Mouse (Mus musculus): ENCODE data around the gene Maml3. TPM values are rescaled to one million over a fixed set of nuclear protein-coding genes. Genes with fewer than 3 reads are reported as not detected.

Gene Maml3
- polyA plus RNA-seq, 1 experiment, result 4.8 TPM

GRCm38 (mm10) chr3:51830821-51831429, 274.0 kb downstream of the Maml3 start:
- DNase-seq (ENCODE audit: low spot score), result no peak

- no peak for DNase-seq (ENCODE audit: low spot score)
Measured at GRCm38 (mm10) chr3:51825530-51825929, 279.3 kb downstream of the Maml3 start.

- DNase-seq (ENCODE audit: low spot score), result no peak
Measured at GRCm38 (mm10) chr3:51824506-51824905, 280.4 kb downstream of the Maml3 start.

GRCm38 (mm10) chr3:51821551-51821950, 283.3 kb downstream of the Maml3 start:
- no peak for DNase-seq (ENCODE audit: low spot score)

- DNase-seq (ENCODE audit: low spot score), result no peak
Measured at GRCm38 (mm10) chr3:51819109-51819508, 285.8 kb downstream of the Maml3 start.

- no peak for DNase-seq (ENCODE audit: low spot score)
Measured at GRCm38 (mm10) chr3:51817919-51818318, 287.0 kb downstream of the Maml3 start.

- no peak for DNase-seq (ENCODE audit: low spot score)
Measured at GRCm38 (mm10) chr3:51817329-51817728, 287.5 kb downstream of the Maml3 start.

GRCm38 (mm10) chr3:51816517-51817285, 288.2 kb downstream of the Maml3 start:
- DNase-seq (ENCODE audit: low spot score), result no peak

GRCm38 (mm10) chr3:51814073-51814472, 290.8 kb downstream of the Maml3 start:
- DNase-seq (ENCODE audit: low spot score), result no peak

GRCm38 (mm10) chr3:51813186-51813585, 291.7 kb downstream of the Maml3 start:
- no peak for DNase-seq (ENCODE audit: low spot score)

GRCm38 (mm10) chr3:51810731-51811130, 294.1 kb downstream of the Maml3 start:
- DNase-seq (ENCODE audit: low spot score), result no peak

- no peak for DNase-seq (ENCODE audit: low spot score)
Measured at GRCm38 (mm10) chr3:51809822-51810221, 295.1 kb downstream of the Maml3 start.

GRCm38 (mm10) chr3:51807981-51808870, 296.6 kb downstream of the Maml3 start:
- DNase-seq (ENCODE audit: low spot score), result no peak

GRCm38 (mm10) chr3:51805488-51806318, 299.2 kb downstream of the Maml3 start:
- no peak for DNase-seq (ENCODE audit: low spot score)

GRCm38 (mm10) chr3:51803903-51804302, 301.0 kb downstream of the Maml3 start:
- DNase-seq (ENCODE audit: low spot score), result no peak

GRCm38 (mm10) chr3:51799650-51800049, 305.2 kb downstream of the Maml3 start:
- DNase-seq (ENCODE audit: low spot score), result no peak

- DNase-seq (ENCODE audit: low spot score), result no peak
Measured at GRCm38 (mm10) chr3:51796838-51797237, 308.0 kb downstream of the Maml3 start.

- no peak for DNase-seq (ENCODE audit: low spot score)
Measured at GRCm38 (mm10) chr3:51796219-51796828, 308.6 kb downstream of the Maml3 start.

GRCm38 (mm10) chr3:51791542-51791941, 313.3 kb downstream of the Maml3 start:
- DNase-seq (ENCODE audit: low spot score), result no peak

GRCm38 (mm10) chr3:51789389-51789904, 315.4 kb downstream of the Maml3 start:
- DNase-seq (ENCODE audit: low spot score), result no peak

Data from urinary bladder, adult 2 months (tissue).